Mouse (Mus musculus): ENCODE data around the gene Tmem121. TPM values are rescaled to one million over a fixed set of nuclear protein-coding genes. Genes with fewer than 3 reads are reported as not detected.
A peak's percentile ranks its signal among the peaks of the same experiment; 100 is the strongest.

Tmem121 gene
- polyA plus RNA-seq (2012; rRNA removed) = 66.9 and 78.8 TPM in 2 replicates

GRCm38 (mm10) chr12:113185442-113186291, at the start of gene Tmem121:
Tmem121 (plus strand) TSS chr12:113185930.
- TF ChIP-seq POLR2A (IDR thresholded peaks at IDR 0.05; ENCODE audit: borderline replicate concordance, extremely low read depth, insufficient read depth, insufficient read length, poor library complexity, severe bottlenecking) (peak; percentile 78; the same call in 1 of the 2 replicates), CTCF (IDR thresholded peaks at IDR 0.05; ENCODE audit: borderline replicate concordance, extremely low read depth, insufficient read depth, insufficient read length) (no peak)
- peak; percentile 62 for DNase-seq (ENCODE audit: low read depth)

- DNase-seq (ENCODE audit: low read depth) = no peak
- TF ChIP-seq POLR2A (IDR thresholded peaks at IDR 0.05; ENCODE audit: borderline replicate concordance, extremely low read depth, insufficient read depth, insufficient read length, poor library complexity, severe bottlenecking) (no peak), CTCF (IDR thresholded peaks at IDR 0.05; ENCODE audit: borderline replicate concordance, extremely low read depth, insufficient read depth, insufficient read length) (no peak)
These were observed 49.2 kb upstream of the Tmem121 start for GRCm38 (mm10) chr12:113136492-113137020.

- TF ChIP-seq CTCF (IDR thresholded peaks at IDR 0.05; ENCODE audit: borderline replicate concordance, extremely low read depth, insufficient read depth, insufficient read length) (no peak), POLR2A (IDR thresholded peaks at IDR 0.05; ENCODE audit: borderline replicate concordance, extremely low read depth, insufficient read depth, insufficient read length, poor library complexity, severe bottlenecking) (no peak)
- DNase-seq (ENCODE audit: low read depth) = no peak
These were observed 48.2 kb upstream of the Tmem121 start for GRCm38 (mm10) chr12:113137260-113138213.

GRCm38 (mm10) chr12:113138291-113138690, 47.4 kb upstream of the Tmem121 start:
- TF ChIP-seq CTCF (IDR thresholded peaks at IDR 0.05; ENCODE audit: borderline replicate concordance, extremely low read depth, insufficient read depth, insufficient read length) = no peak
- no peak for DNase-seq (ENCODE audit: low read depth)

- TF ChIP-seq POLR2A (IDR thresholded peaks at IDR 0.05; ENCODE audit: borderline replicate concordance, extremely low read depth, insufficient read depth, insufficient read length, poor library complexity, severe bottlenecking) (no peak), CTCF (IDR thresholded peaks at IDR 0.05; ENCODE audit: borderline replicate concordance, extremely low read depth, insufficient read depth, insufficient read length) (no peak)
- DNase-seq (ENCODE audit: low read depth) = peak; percentile 73
These were observed 46.5 kb upstream of the Tmem121 start for GRCm38 (mm10) chr12:113138901-113139864.

GRCm38 (mm10) chr12:113139908-113140615, 45.7 kb upstream of the Tmem121 start, which contains the start of gene Crip2:
Crip2 (plus strand) TSS chr12:113140236.
- TF ChIP-seq POLR2A (IDR thresholded peaks at IDR 0.05; ENCODE audit: borderline replicate concordance, extremely low read depth, insufficient read depth, insufficient read length, poor library complexity, severe bottlenecking) (peak; percentile 89), CTCF (IDR thresholded peaks at IDR 0.05; ENCODE audit: borderline replicate concordance, extremely low read depth, insufficient read depth, insufficient read length) (peak; percentile 19; the same call in 1 of the 2 replicates)
- DNase-seq (ENCODE audit: low read depth) = peak; percentile 98

- DNase-seq (ENCODE audit: low read depth) = no peak
- TF ChIP-seq CTCF (IDR thresholded peaks at IDR 0.05; ENCODE audit: borderline replicate concordance, extremely low read depth, insufficient read depth, insufficient read length) (no peak), POLR2A (IDR thresholded peaks at IDR 0.05; ENCODE audit: borderline replicate concordance, extremely low read depth, insufficient read depth, insufficient read length, poor library complexity, severe bottlenecking) (no peak)
These were observed 44.9 kb upstream of the Tmem121 start for GRCm38 (mm10) chr12:113140616-113141411.

GRCm38 (mm10) chr12:113141531-113141973, 44.2 kb upstream of the Tmem121 start:
- TF ChIP-seq POLR2A (IDR thresholded peaks at IDR 0.05; ENCODE audit: borderline replicate concordance, extremely low read depth, insufficient read depth, insufficient read length, poor library complexity, severe bottlenecking) (no peak), CTCF (IDR thresholded peaks at IDR 0.05; ENCODE audit: borderline replicate concordance, extremely low read depth, insufficient read depth, insufficient read length) (no peak)
- peak; percentile 36 for DNase-seq (ENCODE audit: low read depth)
